Mouse (Mus musculus): ENCODE data around the gene Rwdd3. TPM values are rescaled to one million over a fixed set of nuclear protein-coding genes. Genes with fewer than 3 reads are reported as not detected.

The Rwdd3 gene
- polyA plus RNA-seq (2016; fragmentation: Nextera tagmentation; extraction: Ambion mirVana), result 4.6 and 5.9 TPM in 2 replicates

- Histone ChIP-seq H3K4me3 (peak within 1 kb of the TSS; percentile 72), H3K9me3 (replicated peaks) (no peaks in the 10 kb centered on the region), H3K36me3 (peaks cover 4% of the 10 kb centered on the region; the same call in 1 of the 2 replicates), H3K27ac (peak within 1 kb of the TSS; percentile 92), H3K4me1 (peaks cover 9% of the 10 kb centered on the region; the same call in 1 of the 2 replicates), H3K27me3 (ENCODE audit: low read depth, poor library complexity, severe bottlenecking) (no peaks in the 10 kb centered on the region)
- peak; percentile 95 for DNase-seq (ENCODE audit: low spot score)
- whole genome bisulfite sequencing, result under 1% methylated on average over 40 of the region's 40 CpGs
Measured at GRCm38 (mm10) chr3:121171243-121171871, at the start of gene Rwdd3. Gene Rwdd3 (minus strand): TSS chr3:121171695.

- no peaks in the 10 kb centered on the region for H3K27me3 ChIP-seq (ENCODE audit: low read depth, poor library complexity, severe bottlenecking)
- WGBS, result 84% methylated on average over 6 of the region's 6 CpGs
- no peak for DNase-seq (ENCODE audit: low spot score)
- no peak overlapping the region for H3K27ac ChIP-seq
- H3K36me3 ChIP-seq, result no peaks in the 10 kb centered on the region
- H3K9me3 ChIP-seq (replicated peaks), result no peaks in the 10 kb centered on the region
- no peaks in the 10 kb centered on the region for H3K4me1 ChIP-seq
- no peak overlapping the region for H3K4me3 ChIP-seq
Measured at GRCm38 (mm10) chr3:121217011-121217410, 45.5 kb upstream of the Rwdd3 start.

GRCm38 (mm10) chr3:121213501-121213900 is 42.0 kb upstream of the Rwdd3 start:
- H3K36me3 ChIP-seq, result no peaks in the 10 kb centered on the region
- H3K4me1 ChIP-seq, result no peaks in the 10 kb centered on the region
- no peak for DNase-seq (ENCODE audit: low spot score)
- H3K27ac ChIP-seq, result no peak overlapping the region
- 85% methylated on average over 3 of the region's 3 CpGs for WGBS
- H3K9me3 ChIP-seq (replicated peaks), result no peaks in the 10 kb centered on the region
- no peaks in the 10 kb centered on the region for H3K27me3 ChIP-seq (ENCODE audit: low read depth, poor library complexity, severe bottlenecking)
- no peak overlapping the region for H3K4me3 ChIP-seq

GRCm38 (mm10) chr3:121212156-121212555 is 40.7 kb upstream of the Rwdd3 start:
- no peaks in the 10 kb centered on the region for H3K4me1 ChIP-seq
- no peaks in the 10 kb centered on the region for H3K9me3 ChIP-seq (replicated peaks)
- H3K27me3 ChIP-seq (ENCODE audit: low read depth, poor library complexity, severe bottlenecking), result no peaks in the 10 kb centered on the region
- no peak overlapping the region for H3K27ac ChIP-seq
- DNase-seq (ENCODE audit: low spot score), result no peak
- no peak overlapping the region for H3K4me3 ChIP-seq
- H3K36me3 ChIP-seq, result no peaks in the 10 kb centered on the region
- WGBS, result 41% methylated on average over 1 of the region's 1 CpGs

- Histone ChIP-seq H3K4me3 (no peak overlapping the region), H3K27me3 (ENCODE audit: low read depth, poor library complexity, severe bottlenecking) (no peaks in the 10 kb centered on the region), H3K36me3 (no peaks in the 10 kb centered on the region), H3K27ac (no peak overlapping the region), H3K4me1 (no peaks in the 10 kb centered on the region), H3K9me3 (replicated peaks) (no peaks in the 10 kb centered on the region)
- 94% methylated on average over 5 of the region's 5 CpGs for WGBS
- no peak for DNase-seq (ENCODE audit: low spot score)
Measured at GRCm38 (mm10) chr3:121208994-121209393, 37.5 kb upstream of the Rwdd3 start.

GRCm38 (mm10) chr3:121206202-121206882 is 34.8 kb upstream of the Rwdd3 start:
- Histone ChIP-seq H3K9me3 (replicated peaks) (no peaks in the 10 kb centered on the region), H3K36me3 (no peaks in the 10 kb centered on the region), H3K27me3 (ENCODE audit: low read depth, poor library complexity, severe bottlenecking) (no peaks in the 10 kb centered on the region), H3K4me1 (peaks cover 14% of the 10 kb centered on the region), H3K27ac (no peak overlapping the region), H3K4me3 (no peak overlapping the region)
- 91% methylated on average over 19 of the region's 19 CpGs for WGBS
- DNase-seq (ENCODE audit: low spot score), result no peak

- 90% methylated on average over 2 of the region's 2 CpGs for WGBS
- DNase-seq (ENCODE audit: low spot score), result no peak
- Histone ChIP-seq H3K4me3 (no peak overlapping the region), H3K9me3 (replicated peaks) (no peaks in the 10 kb centered on the region), H3K27ac (no peak overlapping the region), H3K36me3 (no peaks in the 10 kb centered on the region), H3K27me3 (ENCODE audit: low read depth, poor library complexity, severe bottlenecking) (no peaks in the 10 kb centered on the region), H3K4me1 (peaks cover 21% of the 10 kb centered on the region)
Measured at GRCm38 (mm10) chr3:121202638-121203037, 31.1 kb upstream of the Rwdd3 start.

GRCm38 (mm10) chr3:121201012-121201747 is 29.7 kb upstream of the Rwdd3 start:
- Histone ChIP-seq H3K4me1 (peaks cover 21% of the 10 kb centered on the region), H3K9me3 (replicated peaks) (no peaks in the 10 kb centered on the region), H3K36me3 (no peaks in the 10 kb centered on the region), H3K27me3 (ENCODE audit: low read depth, poor library complexity, severe bottlenecking) (no peaks in the 10 kb centered on the region), H3K4me3 (no peak overlapping the region), H3K27ac (no peak overlapping the region)
- 49% methylated on average over 11 of the region's 11 CpGs for WGBS
- no peak for DNase-seq (ENCODE audit: low spot score)

GRCm38 (mm10) chr3:121189199-121189598 is 17.7 kb upstream of the Rwdd3 start:
- Histone ChIP-seq H3K9me3 (replicated peaks) (no peaks in the 10 kb centered on the region), H3K4me1 (no peaks in the 10 kb centered on the region), H3K36me3 (no peaks in the 10 kb centered on the region), H3K27me3 (ENCODE audit: low read depth, poor library complexity, severe bottlenecking) (no peaks in the 10 kb centered on the region), H3K4me3 (no peak overlapping the region), H3K27ac (no peak overlapping the region)
- no peak for DNase-seq (ENCODE audit: low spot score)
- WGBS, result 88% methylated on average over 2 of the region's 2 CpGs

GRCm38 (mm10) chr3:121187510-121187909 is 16.0 kb upstream of the Rwdd3 start:
- Histone ChIP-seq H3K4me3 (no peak overlapping the region), H3K9me3 (replicated peaks) (no peaks in the 10 kb centered on the region), H3K27me3 (ENCODE audit: low read depth, poor library complexity, severe bottlenecking) (no peaks in the 10 kb centered on the region), H3K27ac (no peak overlapping the region), H3K36me3 (no peaks in the 10 kb centered on the region), H3K4me1 (no peaks in the 10 kb centered on the region)
- no peak for DNase-seq (ENCODE audit: low spot score)
- WGBS, result 90% methylated on average over 7 of the region's 7 CpGs

- H3K4me3 ChIP-seq, result no peak overlapping the region
- no peaks in the 10 kb centered on the region for H3K4me1 ChIP-seq
- no peaks in the 10 kb centered on the region for H3K9me3 ChIP-seq (replicated peaks)
- WGBS, result 96% methylated on average over 3 of the region's 3 CpGs
- no peak for DNase-seq (ENCODE audit: low spot score)
- no peak overlapping the region for H3K27ac ChIP-seq
- no peaks in the 10 kb centered on the region for H3K36me3 ChIP-seq
- H3K27me3 ChIP-seq (ENCODE audit: low read depth, poor library complexity, severe bottlenecking), result no peaks in the 10 kb centered on the region
Measured at GRCm38 (mm10) chr3:121186925-121187324, 15.4 kb upstream of the Rwdd3 start.

GRCm38 (mm10) chr3:121185197-121185596 is 13.7 kb upstream of the Rwdd3 start:
- Histone ChIP-seq H3K27ac (no peak overlapping the region), H3K27me3 (ENCODE audit: low read depth, poor library complexity, severe bottlenecking) (no peaks in the 10 kb centered on the region), H3K4me1 (no peaks in the 10 kb centered on the region), H3K36me3 (no peaks in the 10 kb centered on the region), H3K9me3 (replicated peaks) (no peaks in the 10 kb centered on the region), H3K4me3 (no peak overlapping the region)
- WGBS, result 92% methylated on average over 3 of the region's 3 CpGs
- DNase-seq (ENCODE audit: low spot score), result no peak

GRCm38 (mm10) chr3:121176011-121176410 is 4.5 kb upstream of the Rwdd3 start:
- DNase-seq (ENCODE audit: low spot score), result no peak
- Histone ChIP-seq H3K27ac (no peak overlapping the region), H3K9me3 (replicated peaks) (no peaks in the 10 kb centered on the region), H3K27me3 (ENCODE audit: low read depth, poor library complexity, severe bottlenecking) (no peaks in the 10 kb centered on the region), H3K36me3 (no peaks in the 10 kb centered on the region), H3K4me3 (no peak overlapping the region), H3K4me1 (peaks cover 9% of the 10 kb centered on the region; the same call in 1 of the 2 replicates)
- WGBS, result 92% methylated on average over 1 of the region's 1 CpGs

Measured in limb, embryonic 10.5 days (tissue).